Mouse (Mus musculus): ENCODE measurements around the gene Bin2.
"Not testable (repeated sequence)": the region's sequence is repeated elsewhere in the genome, so short reads cannot be mapped to it uniquely, and the experiment has no call there.

The Bin2 gene

DNA sequence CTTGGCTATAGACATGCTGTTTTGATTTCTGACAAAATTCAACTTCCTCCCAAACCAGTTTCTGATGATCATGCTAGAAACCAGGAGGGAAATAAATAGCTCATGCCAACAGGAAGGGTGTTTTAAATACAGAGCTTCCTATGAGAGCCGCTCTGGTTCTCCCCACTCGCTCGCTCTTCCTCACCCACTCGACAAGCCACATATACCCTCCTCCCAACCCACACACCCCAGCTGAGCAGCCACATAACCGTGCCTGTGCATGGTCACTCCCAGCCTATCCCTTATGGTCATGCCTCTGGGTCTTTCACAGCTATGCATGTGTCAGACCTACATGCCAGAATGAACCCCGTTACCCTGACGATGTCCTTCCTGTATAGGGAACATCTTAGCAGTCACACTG, 47.2 kb downstream of the Bin2 start:
- in situ Hi-C loops (cut with MboI, MseI) = loop anchor here (5.0 kb wide), 1 partner anchor 60 kb away; no protein-coding TSS in a partner anchor

DNA sequence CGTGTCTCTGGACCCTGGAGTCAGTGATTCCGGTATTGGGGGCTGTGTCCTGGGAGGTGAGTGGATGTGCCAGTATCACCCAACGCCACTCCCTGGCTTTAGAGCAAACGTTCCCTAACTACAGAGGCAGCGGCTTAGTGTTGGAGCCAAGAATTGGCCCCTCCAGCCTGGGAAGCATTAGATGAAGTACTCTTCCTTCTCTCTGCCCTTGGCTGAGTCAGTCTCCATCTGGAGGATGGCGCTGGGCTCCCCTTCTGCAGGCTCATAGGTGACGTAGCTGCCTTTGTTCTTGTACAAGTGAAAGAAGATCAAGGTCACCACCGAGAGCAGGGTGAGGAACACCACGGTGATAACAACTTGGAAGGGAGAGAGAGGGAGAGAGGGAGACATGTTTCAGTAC, 47.7 kb downstream of the Bin2 start:
- in situ Hi-C loops (cut with MboI, MseI) = loop anchor here (5.0 kb wide), 1 partner anchor 61 kb away; no protein-coding TSS in a partner anchor

DNA sequence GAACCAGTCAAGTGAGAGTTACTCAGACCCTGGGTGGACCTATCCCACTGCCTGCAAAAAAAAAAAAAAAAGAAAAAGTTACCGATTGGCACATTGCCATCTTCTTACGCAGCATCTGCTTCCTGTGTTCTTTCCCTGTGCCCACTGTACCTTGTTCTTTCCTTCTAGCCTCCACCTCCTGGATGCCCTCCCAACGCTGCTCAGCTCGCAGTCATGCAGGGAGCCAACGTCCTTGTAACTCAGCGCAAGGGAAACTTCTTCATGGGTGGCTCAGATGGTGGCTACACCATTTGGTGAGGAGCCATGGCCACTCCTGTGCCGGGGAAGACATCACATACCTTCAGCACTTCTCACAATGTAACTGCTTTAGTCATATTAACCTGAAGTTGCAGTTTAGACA, 50.2 kb downstream of the Bin2 start:
- in situ Hi-C loops (cut with MboI, MseI) = no loop called here

DNA sequence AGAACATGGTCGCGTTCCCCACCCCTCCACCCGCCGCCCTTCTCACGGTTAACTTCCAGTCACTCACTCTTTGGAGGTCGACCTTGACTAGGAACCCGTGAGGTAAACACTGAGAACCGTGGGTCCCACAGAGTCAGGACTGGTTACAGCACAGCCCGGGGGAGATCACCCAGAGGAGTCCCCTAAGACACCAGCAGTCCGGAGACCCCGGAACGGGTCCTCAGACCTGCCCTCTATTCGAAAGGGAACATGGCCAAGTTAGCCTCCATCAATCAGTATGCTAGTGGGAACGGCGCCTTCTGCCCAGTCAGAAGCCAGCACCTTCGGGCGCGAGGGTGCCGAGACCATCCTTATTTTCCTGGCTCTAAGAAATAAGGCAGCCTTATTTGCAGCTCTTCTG, 53.1 kb downstream of the Bin2 start:
- in situ Hi-C loops (cut with MboI, MseI) = no loop called here

DNA sequence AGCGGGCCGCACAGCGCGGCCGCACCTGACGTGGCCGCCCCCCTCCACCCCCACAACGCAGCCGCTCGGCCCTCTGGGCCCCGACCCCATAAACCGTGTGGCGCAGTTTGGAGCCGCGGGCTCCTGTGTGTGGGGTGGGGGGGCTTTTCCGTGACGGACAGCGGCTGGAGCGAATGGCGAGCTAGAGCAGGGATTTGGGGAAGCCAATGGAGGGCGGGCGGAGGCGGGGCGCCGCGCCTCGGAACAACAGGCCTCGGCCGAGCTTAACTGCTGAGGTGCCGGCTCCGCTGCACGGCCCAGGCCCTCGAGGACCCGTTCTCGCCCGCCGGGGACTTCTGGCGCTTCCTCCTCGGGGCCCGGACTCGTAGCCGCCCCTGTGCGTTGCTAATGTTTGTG, 53.5 kb downstream of the Bin2 start:
- in situ Hi-C loops (cut with MboI, MseI) = no loop called here

DNA sequence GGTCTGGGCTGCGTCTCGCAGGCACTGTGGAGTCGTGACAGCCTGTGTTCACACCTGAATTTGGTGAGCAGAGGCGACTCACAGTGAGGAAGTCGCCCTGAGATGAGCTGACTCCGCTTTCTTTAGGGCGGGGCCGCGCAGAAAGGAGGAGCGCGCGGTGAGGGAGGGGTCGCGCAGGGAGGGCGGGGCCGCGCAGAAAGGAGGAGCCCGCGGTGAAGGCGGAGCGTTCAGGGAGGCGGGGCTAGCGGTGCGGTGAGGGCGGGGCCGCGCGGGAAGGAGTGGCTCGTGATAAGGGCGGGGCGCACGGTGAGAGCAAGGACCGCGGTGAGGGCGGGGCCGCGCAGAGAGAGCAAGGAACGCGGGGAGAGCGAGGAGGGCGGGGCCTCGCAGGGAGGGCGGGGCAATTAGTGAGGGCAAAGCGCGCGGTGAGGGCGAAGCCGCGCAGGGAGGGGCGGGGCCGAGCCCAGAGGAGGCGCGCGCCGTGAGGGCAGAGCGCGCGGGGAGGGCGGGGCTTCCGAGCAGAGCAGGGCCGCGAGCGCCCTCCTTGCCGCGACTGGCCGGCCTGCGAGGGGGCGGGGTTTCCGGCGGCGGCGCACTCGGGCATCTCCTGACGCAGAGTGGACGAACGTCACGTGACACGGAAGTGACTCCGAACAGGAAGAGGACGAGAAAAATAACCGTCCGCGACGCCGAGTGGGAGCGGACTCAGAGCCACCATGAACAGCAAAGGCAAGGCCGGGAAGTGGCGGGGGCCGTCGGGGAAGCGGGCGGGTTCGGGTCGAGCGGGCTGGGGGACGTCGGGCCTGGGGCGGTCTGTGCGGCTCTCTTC, 54.1 kb downstream of the Bin2 start, which contains the start of gene Dazap2:
Gene Dazap2, plus strand, starts transcription at position 354 of the 829 bp plus-strand sequence.
- in situ Hi-C loops (cut with MboI, MseI) = loop anchor here (5.0 kb wide), 1 partner anchor 153 kb away; no protein-coding TSS in a partner anchor

DNA sequence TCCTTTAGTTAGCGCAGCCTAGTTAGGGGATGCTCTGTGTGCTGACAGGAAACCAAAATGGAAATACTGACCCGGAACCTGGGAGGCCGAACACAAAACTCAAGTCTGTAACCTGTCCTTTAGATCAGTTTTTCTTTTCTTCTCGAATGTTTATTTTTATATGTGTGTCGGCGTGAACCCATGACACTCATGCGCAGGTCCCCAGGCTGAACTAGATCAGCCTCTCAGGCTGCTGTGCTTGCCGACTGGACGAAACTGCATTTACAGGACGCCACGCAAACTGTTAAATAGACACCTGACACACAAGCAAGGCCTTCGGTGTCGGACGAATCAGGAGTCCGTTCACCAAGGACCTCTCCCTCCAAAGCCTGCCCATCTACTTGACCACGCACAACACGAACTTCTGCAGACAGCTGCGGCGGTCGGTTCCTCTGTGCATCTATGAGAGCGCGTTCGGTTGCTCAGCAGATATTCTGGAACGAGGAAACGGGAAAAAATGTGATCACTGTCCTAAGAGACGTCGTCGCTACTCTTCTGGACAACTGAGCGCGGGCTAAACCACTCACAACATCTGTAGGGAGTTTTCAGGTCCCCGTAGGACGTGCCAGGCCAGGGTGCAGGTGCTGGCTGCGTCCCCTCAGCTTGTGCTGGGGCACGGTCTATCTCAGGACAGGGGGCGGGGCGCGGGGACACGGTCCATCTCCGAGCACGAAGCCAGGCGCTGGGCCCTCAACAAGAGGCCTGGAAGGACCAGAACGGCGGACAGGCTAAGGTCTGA, 54.9 kb downstream of the Bin2 start:
- in situ Hi-C loops (cut with MboI, MseI) = loop anchor here (5.0 kb wide), 1 partner anchor 152 kb away; no protein-coding TSS in a partner anchor

DNA sequence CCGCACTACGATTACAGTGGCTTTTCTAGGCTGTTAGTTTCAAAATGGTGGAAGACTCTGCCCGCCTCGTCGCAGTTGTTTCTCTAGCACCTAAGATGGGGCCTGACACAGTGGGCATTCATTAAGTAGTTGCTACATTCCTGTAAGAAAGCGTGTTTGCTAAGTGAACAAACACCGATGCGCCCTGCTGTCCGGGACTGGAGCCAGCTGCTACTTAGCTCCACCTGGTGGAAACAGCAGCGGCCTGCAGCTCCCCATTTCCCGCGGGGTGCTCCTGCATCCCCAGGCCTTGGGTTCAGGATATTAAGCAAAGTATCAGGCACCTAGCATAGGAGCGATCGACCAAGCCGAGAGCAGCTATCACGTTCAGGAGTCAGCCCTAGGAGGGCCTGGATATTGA, 55.8 kb downstream of the Bin2 start:
- in situ Hi-C loops (cut with MboI, MseI) = loop anchor here (5.0 kb wide), 1 partner anchor 151 kb away; no protein-coding TSS in a partner anchor

DNA sequence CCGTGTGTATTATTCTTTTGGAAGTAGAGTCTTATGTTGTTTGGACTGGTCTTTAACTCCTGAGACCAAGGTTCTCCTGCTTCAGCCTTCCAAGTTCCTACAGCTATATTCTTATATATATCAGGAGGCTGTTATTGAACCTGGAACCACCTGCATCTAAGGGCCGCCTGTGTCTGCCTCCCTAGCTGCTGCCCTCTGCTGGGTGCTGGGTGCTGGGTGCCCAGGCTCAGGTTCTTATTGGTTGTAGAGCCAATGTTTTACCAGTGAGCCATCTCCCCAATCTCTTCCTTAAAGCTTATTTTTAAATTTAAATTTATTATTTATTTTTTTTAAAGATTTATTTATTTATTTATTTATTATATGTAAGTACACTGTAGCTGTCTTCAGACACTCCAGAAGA, 56.9 kb downstream of the Bin2 start:
- in situ Hi-C loops (cut with MboI, MseI) = loop anchor here (5.0 kb wide), 1 partner anchor 150 kb away; no protein-coding TSS in a partner anchor

DNA sequence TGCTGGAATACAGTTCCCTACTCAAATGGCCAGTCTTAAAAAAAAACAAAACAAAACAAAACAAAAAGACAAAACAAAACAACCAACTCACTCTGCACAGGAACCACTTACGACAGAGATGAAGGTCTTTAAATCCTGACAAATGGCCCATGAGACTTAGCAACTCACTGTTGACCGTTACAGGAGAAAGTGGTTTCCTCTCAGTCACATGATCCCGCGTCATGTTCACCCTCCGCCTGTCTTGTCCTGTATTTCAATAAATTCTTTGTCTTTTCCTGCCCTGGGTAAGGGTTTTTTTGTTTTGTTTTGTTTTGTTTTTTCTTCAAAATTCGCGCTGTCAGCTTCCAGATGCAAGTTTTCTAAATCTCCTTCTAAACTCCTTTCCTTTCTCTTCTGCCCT, 57.4 kb downstream of the Bin2 start:
- in situ Hi-C loops (cut with MboI, MseI) = loop anchor here (5.0 kb wide), 1 partner anchor 150 kb away; no protein-coding TSS in a partner anchor

DNA sequence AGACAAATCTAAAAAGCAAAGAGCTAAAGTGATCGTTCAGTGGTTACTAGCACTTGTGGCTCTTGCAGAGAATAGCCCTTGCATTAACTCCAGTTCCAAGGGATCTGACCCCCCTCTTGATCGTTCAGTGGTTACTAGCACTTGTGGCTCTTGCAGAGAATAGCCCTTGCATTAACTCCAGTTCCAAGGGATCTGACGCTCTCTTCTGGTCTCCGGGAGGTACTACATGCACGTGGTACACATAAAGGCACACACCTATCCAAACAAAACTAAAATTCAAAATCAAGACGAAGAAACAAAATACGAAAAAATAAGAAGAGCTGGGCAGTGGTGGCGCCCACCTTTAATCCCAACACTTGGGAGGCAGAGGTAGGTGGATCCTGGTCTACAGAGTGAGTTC, 62.7 kb downstream of the Bin2 start:
- in situ Hi-C loops (cut with MboI, MseI) = not testable (repeated sequence)

DNA sequence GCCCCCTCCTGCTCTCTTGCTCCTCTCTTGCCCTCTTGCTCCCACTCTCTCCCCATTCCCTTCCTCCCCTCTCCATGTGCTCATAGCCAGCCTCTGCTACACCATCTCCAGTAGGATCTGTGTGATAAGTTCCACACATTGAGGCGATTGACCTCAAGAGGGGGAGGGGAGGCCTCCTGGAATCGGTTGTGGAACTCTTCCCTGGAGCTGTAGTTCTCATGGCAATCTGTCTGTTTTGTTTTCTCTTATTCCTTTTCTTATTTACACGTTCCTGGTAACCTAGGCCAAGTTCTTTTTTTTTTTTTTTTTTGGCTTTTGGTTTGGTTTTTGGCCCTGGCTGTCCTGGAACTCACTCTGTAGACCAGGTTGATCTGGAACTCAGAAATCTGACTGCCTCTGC, 67.7 kb downstream of the Bin2 start:
- in situ Hi-C loops (cut with MboI, MseI) = no loop called here

DNA sequence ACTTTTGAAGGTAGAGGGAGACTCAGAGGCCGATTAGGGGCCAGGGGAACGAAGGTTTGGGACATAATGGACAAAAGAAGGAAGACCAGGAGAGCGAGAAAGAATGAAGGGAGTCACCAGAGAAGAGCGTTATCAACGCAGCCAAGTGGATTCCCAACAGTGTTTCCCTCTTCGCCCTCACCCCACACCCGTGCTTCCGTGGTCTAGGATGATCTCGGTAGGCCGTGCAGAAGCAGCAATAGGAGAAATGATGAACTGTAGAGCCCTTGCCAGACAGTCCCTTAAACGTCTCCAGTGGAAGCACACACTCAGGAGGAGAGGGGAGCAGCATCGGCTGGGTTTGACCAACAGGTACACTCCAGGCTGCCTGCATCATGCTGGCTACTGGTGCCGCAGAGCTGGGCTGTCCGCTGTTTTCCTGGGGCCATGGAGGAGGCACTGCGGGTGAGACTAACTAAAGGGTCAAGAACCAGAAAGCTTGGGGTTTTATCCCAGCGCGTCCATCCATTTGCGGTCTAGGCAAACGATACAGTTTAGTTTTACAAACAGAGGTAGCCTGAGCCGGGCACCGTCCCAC, 68.6 kb downstream of the Bin2 start:
- in situ Hi-C loops (cut with MboI, MseI) = no loop called here

DNA sequence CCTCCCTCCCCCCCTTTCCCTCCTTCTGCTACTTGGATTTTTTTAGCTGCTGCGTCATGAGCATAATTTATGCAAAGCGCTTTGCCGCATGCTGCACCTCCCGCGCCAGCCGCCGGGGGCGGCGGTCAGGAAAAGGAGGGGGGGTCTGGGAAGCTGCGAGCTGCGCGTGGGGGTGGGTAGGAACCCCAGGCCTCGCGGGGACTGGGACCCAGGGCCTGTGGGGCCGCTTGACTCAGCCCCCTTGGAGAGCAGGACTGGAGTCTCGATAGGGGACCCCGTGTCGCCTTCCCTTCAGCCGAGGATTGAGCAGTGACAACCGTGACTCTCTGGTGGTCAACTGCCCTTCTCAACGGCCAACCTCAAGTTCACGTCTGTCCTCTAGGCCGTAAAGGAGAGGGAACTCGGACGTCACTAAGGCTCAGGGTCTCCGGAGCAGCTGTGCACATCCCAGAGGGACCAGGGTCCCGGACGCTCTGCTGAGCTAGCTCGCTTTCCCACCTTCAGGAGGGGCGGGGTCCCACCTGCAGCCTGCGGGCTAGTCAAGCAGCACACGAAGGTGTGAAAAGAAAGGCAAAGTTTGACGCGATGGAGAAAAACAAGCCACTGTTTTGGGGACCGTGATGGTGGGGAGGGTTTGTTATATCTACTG, 69.2 kb downstream of the Bin2 start:
- in situ Hi-C loops (cut with MboI, MseI) = no loop called here

DNA sequence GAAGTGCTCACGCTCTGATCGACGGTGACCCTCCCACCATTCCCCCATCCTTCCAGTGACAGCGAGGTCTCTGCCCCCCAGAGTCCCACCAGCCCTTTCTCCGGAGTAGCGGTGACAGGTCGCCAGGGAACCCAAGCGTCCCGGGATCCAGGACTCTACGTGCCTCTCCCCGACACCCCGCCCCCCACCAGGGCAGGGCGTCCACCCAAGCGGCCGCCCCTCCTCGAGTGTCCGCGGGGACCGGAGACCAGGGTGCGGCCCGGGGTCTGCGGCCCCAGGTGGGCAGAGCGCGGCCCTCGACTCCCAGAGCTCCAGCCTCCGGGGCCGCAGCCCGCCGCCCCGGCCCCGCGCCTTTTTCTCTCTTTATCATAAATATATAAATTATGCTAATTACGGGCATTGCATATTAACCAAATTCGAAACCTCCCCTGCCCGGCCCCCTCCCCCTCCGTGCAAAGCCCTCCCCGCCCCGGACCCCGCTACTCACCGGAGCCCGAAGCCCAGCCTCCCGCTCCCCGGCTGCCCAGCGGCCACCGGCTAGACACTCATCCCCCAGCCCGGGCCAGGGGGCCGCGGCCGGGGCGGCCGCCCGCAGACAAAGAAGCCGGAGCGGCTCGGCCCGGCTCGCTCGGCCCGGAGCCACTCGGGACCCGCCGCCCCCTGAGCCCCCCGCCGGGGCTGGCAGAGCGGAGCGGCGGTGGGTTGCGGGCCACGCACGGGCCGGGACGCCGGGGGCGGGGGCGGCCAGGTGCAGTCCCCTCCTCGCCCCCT, 69.9 kb downstream of the Bin2 start, which contains the start of gene Pou6f1:
Gene Pou6f1, minus strand, starts transcription at position 709 of the 771 bp plus-strand sequence.
- in situ Hi-C loops (cut with MboI, MseI) = no loop called here

DNA sequence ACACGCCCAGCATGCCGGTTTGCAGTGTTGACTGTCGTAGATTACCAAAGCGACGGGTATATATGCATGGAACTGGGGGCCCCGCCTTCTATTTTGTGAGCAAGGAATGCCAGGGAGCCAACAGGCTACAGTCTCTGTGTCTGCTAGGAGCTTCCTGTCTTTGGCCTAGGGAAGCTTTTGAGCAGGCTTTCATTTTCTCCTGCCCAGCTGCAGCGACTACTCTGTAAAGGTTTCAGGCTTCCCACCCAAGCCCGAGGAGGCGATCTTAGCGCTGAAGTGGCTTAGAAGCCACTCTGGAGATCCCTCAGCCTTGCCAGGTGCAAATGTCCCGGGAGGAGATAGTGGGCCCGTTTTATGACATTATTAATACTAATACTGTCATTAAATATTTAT, 70.5 kb downstream of the Bin2 start:
- in situ Hi-C loops (cut with MboI, MseI) = no loop called here

DNA sequence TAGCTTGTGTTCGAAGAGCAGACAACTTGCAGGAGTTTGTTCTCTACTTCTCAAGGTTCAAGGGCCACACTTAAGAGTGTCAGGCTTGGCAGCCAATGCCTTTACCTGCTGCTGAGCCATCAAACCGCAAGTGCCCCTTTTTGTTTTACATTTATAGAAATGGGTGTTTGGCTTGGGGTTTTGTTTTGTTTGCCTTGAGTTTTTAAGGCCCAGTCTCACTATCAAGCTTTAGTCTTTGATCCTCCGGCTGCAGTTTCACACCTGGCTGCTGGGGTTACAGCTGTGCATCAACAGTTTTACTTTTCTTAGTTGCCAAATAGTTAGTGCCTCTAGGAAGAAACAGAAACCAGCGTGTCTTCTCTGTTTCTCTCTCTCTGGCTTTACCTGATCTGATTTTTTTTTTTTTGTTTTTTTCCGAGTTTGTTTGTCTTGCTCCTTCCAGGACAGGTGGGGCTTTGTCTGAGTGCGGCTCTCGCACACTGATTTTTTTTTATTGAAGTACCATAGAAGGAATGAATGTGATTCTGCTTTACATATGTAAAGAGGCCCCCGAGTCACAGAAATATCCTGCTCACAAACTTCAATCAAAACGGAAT, 71.0 kb downstream of the Bin2 start:
- in situ Hi-C loops (cut with MboI, MseI) = no loop called here

DNA sequence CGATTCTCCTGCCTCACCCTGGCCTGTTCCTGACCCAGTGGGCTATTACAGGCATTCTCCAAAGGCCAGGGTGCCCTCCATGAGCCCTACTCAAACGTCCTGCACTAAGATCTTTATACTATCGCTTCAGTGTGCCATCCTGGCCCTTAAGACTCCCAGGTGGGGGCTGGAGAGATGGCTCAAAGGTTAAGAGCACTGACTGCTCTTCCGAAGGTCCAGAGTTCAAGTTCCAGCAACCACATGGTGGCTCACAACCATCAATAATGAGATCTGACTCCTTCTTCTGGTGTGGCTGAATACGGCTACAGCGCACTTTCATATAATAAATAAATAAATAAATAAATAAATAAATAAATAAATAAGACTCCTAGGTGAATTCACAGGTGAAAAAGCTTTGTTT, 76.5 kb downstream of the Bin2 start:
- in situ Hi-C loops (cut with MboI, MseI) = no loop called here
